Mouse (Mus musculus) brain, embryonic 14.5 days (tissue): ENCODE measurements around the gene Ccdc91. TPM values are rescaled to one million over a fixed set of nuclear protein-coding genes. Genes with fewer than 3 reads are reported as not detected.

Experiments
- DNase-seq: peaks from one replicate; pipeline ENCODE4 v3.0.0-alpha.2; 2011; ENCODE audit warnings: low read depth
- CTCF ChIP-seq: fragments of 200-500 bp; IDR thresholded peaks from 2 replicates; pipeline ENCODE4 v1.5.1; 2012; ENCODE audit warnings: inconsistent platforms, mild to moderate bottlenecking, moderate library complexity, borderline replicate concordance; ENCODE audit not compliant: insufficient read depth, insufficient read length; ENCODE audit errors: extremely low read depth
- POLR2A ChIP-seq: fragments of 200-500 bp; IDR thresholded peaks from 2 replicates; pipeline ENCODE4 v1.6.1; 2012; ENCODE audit warnings: mild to moderate bottlenecking, inconsistent platforms, borderline replicate concordance; ENCODE audit not compliant: poor library complexity, insufficient read depth, insufficient read length, severe bottlenecking; ENCODE audit errors: extremely low read depth
- polyA plus RNA-seq: library from polyadenylated mRNA; depleted of rRNA; stranded (reverse); fragments of >200 nt; gene quantifications from 2 replicates; pipeline ENCODE4 v1.2.3, GENCODE M21; 2012; rRNA removed

The Ccdc91 gene
- 22.5 and 28.0 TPM in 2 replicates for polyA plus RNA-seq

DNA sequence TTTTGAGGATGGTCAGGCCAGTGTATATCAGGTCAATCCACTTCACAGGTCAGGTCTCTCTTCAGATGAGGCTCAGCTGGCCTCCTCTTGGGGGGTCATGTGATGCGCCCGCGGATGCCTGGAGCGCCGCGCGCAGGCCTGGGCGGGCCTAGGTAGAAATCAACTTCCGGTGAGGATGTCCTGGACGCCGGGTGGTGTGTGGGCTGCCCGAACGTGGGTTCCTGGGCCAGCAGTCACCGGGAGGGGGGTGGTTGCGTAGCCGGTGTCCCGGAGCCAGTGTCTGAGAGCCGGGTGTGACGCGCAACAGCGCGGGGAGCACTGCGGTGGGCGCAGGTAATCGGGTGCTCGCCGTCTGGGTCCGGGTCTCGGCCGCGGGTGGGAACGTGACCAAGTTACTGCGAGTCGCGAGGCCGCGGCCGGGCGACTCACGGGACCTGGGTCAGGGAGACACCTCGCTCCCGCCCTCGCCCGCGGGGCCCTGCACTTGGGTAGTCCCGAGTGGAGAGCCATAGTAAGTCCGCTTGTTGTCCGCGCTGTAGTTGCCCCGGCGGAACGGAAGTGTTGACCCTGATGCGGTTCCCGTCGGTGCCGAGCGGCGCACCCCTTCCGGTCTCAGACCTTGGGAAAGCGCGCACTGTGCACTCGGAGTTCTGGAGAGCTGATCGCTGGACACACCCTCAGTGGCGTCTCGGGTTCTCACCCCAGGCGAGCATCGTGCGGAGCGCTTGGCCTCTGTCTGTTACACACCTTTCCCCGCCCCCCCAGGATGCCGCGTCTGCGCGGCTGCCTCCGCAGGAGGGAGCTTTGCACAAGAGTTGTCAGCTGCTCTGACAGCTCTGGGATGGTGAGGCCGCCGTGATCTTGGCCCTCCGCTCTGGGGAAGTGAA lies at the start of gene Ccdc91:
Gene Ccdc91, plus strand, starts transcription at position 102 of the 887 bp plus-strand sequence.
- TF ChIP-seq CTCF (peak; percentile 5; the same call in 1 of the 2 replicates), POLR2A (peak; percentile 36; the same call in 1 of the 2 replicates)
- peak; percentile 95 for DNase-seq

DNA sequence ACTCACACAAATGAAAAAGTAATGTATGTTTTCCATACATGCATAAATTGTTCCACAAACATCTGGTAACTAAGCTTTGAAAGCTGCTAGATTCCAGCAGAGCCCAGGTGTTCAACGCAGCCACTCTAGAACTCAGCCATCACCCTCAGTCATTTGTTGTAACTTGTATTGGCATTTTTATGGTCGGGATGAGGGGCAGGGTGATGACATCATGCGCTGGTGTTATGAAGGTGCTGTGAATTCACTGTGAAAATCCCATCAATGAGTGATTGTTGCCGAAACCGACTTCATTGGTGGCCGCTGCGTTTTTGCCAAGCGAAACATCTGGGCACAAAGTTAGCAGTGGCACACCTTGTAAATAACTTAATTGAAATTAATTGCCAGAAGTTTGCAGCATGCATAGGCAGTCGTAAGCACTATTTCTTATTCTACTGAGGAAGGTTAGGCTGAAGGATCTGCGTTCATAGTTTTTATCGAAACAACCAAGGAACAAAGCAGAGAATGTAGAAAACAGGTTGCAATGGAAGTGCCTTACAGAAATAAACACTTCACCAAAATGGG lies 48.6 kb upstream of the Ccdc91 start:
- DNase-seq: no peak
- TF ChIP-seq CTCF: no peak
- TF ChIP-seq POLR2A: no peak

DNA sequence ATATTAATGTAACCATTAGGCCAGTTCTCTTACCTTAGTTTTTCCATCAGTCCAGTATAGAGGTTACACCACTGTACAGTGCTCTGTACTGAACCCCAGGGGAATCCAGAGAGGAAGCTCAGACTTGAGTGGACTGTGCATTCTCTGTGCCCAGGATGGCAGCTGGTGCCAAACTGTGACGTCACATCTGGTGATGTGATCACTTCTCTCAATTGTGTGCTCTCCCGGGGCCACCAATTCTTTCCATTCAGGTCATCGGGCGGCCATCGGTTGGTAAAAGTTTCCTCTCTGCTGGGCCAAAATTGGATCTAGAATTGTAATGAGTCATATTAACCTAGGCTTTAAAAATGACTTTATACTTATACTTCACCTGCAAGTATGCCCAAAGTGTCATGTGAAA lies 19.9 kb upstream of the Ccdc91 start:
- no peak for DNase-seq
- TF ChIP-seq CTCF (no peak), POLR2A (no peak)

DNA sequence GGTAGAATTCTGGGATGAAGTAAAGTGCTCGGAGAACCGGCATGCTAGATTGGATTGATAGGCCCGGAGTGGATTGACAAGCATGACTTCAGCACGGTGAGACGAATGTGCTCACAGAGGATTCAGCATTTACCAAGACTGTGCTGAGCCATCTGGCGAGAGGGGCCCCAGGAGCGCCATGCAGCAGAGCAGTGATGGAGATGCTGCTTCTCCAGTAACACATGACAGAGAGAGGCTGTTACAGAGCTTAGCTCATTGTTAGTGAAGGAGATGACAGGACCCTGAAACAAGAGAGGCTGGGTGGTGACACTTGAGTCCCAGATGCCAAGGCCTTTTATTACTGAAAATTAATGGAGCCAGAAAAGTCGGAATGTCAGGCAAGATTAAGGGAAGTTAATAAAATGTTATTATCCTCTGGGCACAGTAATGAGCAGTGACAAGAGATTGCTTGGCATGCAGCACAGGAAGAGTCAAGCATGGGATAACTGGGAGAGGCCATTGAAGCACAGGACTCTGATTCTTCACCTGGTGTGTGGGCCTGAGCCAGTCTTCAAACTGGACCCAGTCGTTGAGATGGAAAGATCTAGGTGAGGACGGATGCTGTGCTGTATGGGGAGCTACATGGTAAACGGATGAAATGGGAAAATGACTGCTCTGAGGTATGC lies 16.9 kb upstream of the Ccdc91 start:
- DNase-seq: no peak
- TF ChIP-seq CTCF: no peak
- TF ChIP-seq POLR2A: no peak

DNA sequence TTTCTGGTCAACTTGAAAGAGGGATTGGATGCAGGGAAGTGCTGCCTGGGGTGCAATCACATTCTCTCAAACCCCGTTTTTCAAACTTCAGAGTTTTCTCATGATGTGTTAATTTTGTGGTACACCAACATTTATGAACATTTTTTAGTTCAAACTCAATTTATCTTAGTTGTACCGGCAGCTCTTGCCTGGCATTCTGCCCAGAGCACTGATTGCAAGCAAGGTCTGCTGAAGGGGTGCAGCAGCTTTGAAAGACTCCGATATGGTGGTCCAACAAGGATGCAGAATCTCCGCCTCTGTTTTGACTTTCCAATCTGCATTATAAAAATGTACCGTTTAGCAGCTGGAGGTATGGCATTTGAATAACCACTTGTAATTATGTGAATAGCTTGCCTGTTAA lies 5.6 kb upstream of the Ccdc91 start:
- TF ChIP-seq POLR2A (no peak), CTCF (no peak)
- peak; percentile 1 for DNase-seq

DNA sequence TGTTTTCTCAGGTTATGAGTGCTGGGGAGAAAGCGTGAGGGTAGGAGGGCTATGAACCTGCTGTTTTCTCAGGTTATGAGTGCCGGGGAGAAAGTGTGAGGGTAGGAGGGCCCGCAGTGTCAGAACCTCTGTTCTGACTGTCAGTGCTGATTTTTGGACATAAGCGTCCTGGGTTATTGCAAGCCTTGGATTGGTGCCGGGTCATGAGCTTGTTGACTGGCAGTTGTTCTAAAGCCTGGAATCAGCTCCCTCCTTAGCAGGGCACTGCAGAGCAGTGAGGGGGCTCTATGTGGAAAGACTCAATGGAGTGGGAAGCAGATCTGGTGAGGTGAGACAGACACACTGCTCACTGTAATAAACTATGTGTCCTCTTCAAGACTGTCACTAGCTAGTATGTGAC lies 5.5 kb downstream of the Ccdc91 start:
- TF ChIP-seq CTCF (no peak), POLR2A (no peak)
- no peak for DNase-seq

DNA sequence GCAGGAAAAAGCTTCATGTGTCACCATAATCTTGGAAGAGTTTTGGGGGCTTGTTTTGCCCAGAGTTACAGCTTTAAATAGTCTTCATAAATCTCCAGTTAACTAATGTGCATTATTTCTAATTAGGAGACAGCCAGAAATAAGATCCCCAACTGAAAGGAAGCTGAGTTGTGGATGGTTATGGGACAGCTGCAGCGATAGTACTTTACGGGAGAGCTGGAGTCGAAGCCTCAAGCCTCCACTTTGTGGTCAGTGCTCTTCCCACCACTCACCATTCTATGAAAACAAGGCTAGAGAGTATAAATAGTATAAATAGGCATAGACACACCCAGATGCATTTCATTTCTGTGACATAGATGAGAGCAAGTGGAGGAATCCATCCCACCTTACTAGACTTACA lies 14.5 kb downstream of the Ccdc91 start:
- no peak for TF ChIP-seq CTCF
- TF ChIP-seq POLR2A: no peak
- DNase-seq: no peak

DNA sequence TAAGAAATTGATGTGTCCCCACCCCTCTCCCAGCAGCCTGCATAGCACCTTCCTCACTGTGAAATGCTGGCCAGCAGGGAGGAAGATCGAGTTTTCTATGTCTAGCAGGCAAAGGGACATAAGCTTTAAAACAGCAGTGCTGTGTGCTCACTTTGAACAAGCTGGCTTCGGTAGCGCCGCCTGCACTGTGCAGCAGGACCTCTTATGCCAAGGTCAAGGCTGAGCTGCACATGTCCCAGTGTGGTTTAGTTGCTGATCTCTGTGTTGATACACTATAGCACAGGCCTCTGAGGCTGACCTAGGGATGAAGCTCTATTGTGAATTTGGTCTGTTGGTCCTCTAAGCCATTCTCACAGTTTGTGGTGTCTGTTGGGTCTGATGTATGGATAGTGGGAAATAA lies 16.9 kb downstream of the Ccdc91 start:
- DNase-seq: no peak
- TF ChIP-seq CTCF (no peak), POLR2A (no peak)

DNA sequence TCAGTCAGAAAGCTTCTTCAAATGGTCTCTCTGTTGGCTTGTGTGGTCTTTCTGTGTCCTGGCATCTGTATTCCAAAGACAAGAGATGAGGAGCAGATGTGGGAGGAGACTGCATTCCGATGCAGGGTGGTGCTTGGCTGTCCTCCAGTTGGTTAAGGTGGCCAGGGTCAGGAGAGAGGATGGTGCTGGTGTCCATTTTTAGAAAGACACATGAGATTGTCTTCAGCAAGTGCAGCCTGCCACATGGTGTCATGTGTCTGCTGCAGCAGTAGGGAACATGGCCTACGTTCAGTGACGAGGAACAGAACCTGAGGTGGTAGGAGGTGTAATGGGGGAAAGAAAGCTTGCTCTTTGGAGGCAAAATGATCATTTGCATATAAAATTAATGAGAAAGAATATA lies 25.8 kb downstream of the Ccdc91 start:
- no peak for TF ChIP-seq CTCF
- TF ChIP-seq POLR2A: no peak
- DNase-seq: no peak

DNA sequence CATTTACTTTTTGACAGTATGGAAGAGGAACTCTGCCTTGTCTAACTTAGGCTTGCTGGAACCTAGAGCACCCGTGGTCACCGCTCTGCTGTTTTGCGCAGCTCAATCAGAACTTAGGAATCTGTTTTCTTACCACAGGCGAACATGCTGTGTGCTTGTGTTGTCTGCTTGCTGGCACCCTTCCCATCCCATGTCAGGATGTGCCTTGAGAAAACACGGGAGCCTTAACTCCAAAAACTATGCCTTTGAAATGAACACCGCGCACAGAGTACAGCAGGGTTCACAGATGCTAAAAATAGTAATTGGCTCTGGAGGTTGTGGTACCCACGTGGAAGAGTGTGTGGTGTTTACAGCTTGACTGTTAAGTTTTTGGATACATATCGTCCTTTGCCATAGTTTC lies 30.4 kb downstream of the Ccdc91 start:
- DNase-seq: peak; percentile 15
- no peak for TF ChIP-seq POLR2A
- TF ChIP-seq CTCF: no peak

DNA sequence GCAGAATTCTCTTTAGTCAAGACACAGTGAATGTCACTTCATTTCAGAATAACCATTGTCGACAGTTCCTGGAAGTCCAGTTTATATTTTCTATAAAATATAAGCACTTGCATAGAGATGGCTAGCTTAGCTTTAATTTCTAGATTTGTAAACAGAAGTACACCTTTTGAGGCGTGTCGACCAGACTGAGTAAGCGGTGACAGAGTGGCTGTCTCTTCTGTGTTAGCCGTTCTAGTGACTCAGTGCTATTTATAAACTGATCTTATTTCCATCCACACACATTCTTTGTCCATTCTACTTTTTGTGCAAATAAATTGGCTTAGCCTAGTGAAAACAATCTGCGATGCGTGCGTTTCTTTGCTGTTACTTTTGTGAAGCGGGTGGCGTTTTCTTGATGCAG lies 30.9 kb downstream of the Ccdc91 start:
- DNase-seq: no peak
- no peak for TF ChIP-seq POLR2A
- TF ChIP-seq CTCF: no peak

DNA sequence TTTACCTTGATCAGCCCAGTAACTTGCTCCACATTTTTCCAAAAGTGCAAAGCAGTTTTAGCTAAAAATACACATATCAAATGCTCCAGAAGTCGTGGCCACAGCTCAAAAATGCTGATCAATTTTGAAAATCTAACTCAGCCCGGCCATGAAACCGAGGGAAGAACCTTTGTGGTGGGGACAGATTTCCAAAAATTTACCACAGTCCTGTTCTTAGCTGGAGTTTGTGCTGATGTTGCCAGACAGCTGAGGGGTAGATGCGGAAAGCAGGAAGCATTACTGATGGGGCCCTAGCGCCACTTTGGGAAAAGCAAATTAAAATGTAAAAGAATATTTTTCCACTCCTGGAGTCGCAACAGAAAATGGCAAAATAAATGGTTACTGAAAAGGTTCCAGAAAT lies 31.6 kb downstream of the Ccdc91 start:
- DNase-seq: no peak
- TF ChIP-seq POLR2A (no peak), CTCF (no peak)

DNA sequence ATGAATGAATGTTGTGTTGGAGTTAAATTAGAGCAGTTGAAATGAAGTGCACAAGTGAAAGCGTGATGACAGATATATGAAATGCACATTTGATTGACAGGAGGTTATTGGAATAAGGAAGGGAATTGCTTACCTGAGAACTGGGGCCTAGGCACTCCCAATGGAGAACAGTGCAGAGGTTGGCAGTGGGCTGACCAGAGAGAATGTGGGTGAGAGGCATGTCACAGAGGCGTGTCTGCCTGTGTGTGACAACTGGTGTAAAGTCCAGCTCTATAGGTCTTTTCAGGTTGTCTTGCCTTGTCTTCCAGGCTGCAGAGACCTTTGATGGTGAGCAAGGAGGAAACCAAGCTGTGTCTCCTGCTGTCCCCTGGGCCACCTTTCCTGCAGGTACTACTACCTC lies 34.9 kb downstream of the Ccdc91 start:
- TF ChIP-seq CTCF: no peak
- TF ChIP-seq POLR2A: no peak
- DNase-seq: no peak
